Mouse (Mus musculus) cerebellum, adult 8-10 months (tissue): Measurements from ENCODE around the gene Tmem80.

Experiments
- DNase-seq: peaks from one replicate; pipeline ENCODE4 v3.0.0; 2022

The Tmem80 gene

GRCm38 (mm10) chr7:141327469-141328372 is at the start of gene Tmem80, which contains the start of gene Deaf1:
Gene Tmem80 (plus strand): TSS chr7:141327739.
Gene Deaf1 (minus strand): TSS chr7:141327690.
- peak; percentile 100 for DNase-seq

- DNase-seq, result peak; percentile 56
Observed at GRCm38 (mm10) chr7:141278766-141279590, 48.6 kb upstream of the Tmem80 start, which contains the start of gene Sct. Gene Sct (minus strand): TSS chr7:141279133.

- no peak for DNase-seq
Observed at GRCm38 (mm10) chr7:141281442-141281841, 46.1 kb upstream of the Tmem80 start.

- DNase-seq, result no peak
Observed at GRCm38 (mm10) chr7:141282756-141283155, 44.8 kb upstream of the Tmem80 start.

GRCm38 (mm10) chr7:141288042-141288441 is 39.5 kb upstream of the Tmem80 start:
- DNase-seq, result no peak

- no peak for DNase-seq
Observed at GRCm38 (mm10) chr7:141291921-141292582, 35.5 kb upstream of the Tmem80 start, which contains the start of gene Drd4. Gene Drd4 (plus strand): TSS chr7:141292006.

GRCm38 (mm10) chr7:141292583-141293388 is 34.8 kb upstream of the Tmem80 start:
- no peak for DNase-seq

DNA sequence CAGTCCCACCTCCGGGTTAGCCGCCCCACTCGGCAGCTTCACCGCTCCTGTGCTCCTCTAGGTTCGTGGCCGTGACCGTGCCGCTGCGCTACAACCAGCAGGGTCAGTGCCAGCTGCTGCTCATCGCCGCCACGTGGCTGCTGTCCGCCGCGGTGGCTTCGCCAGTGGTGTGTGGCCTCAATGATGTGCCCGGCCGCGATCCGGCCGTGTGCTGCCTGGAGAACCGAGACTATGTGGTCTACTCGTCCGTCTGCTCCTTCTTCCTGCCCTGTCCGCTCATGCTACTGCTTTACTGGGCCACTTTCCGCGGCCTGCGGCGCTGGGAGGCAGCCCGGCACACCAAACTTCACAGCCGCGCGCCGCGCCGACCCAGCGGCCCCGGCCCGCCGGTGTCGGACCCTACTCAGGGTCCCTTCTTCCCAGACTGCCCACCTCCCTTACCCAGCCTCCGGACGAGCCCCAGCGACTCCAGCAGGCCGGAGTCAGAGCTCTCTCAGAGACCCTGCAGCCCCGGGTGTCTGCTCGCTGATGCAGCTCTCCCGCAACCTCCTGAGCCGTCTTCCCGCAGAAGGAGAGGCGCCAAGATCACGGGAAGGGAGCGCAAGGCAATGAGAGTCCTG is 33.6 kb upstream of the Tmem80 start:
- DNase-seq, result peak; percentile 28

DNA sequence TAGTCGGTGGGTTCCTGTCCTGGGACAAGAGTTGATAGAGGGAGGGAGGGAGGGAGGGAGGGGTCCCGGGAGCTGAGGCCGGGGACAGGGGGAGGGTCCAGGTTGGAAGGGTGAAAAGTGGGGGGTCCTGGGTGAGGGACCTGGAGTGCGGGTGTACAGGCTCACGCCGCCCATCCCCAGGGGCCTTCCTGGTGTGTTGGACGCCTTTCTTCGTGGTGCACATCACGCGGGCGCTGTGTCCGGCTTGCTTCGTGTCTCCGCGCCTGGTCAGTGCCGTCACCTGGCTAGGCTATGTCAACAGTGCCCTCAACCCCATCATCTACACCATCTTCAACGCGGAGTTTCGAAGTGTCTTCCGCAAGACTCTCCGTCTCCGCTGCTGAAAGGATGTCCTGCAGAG is 33.1 kb upstream of the Tmem80 start:
- DNase-seq, result no peak

GRCm38 (mm10) chr7:141297926-141298650 is 29.5 kb upstream of the Tmem80 start:
- no peak for DNase-seq

GRCm38 (mm10) chr7:141299175-141299574 is 28.4 kb upstream of the Tmem80 start:
- DNase-seq, result peak; percentile 60

- DNase-seq, result peak; percentile 62
Observed at GRCm38 (mm10) chr7:141301386-141301785, 26.2 kb upstream of the Tmem80 start.

- no peak for DNase-seq
Observed at GRCm38 (mm10) chr7:141302702-141303268, 24.8 kb upstream of the Tmem80 start.

DNA sequence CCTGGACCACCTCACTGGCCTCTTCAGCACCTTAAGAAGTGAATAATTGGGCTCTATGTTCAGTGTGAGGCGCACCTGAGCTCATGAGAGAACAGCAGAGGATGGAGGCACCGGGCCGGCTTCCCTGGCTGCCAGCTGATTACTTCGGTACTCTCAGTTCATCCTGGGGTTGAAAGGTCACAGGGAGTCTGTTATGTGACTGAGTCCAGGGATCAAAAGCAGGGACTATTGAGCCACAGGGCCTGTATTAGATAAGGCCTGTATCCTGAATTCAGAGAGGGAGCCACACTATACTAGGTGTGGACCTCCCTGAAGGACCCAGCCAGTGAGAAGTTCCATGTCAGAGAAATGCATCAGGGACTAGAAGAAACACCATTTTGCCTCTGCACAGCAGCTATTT is 23.0 kb upstream of the Tmem80 start:
- DNase-seq, result no peak

DNA sequence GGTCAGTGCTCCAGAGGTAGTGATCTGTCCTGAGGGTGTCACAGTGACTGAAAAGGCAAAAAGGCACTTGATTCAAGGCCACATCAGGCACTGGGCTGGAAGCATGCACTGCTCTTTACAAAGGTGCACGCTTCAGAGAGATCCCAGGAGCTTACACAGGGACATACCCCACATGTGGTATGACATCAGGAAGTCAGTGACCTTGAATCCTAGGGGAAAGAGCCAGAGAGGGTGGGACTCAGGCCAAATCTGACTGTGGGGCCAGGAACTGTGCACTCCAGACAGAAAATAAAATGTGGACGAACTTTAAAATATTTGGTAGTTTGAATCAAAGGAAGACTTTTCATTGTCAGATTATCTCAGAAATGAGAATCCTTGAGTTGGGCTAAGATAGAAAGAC is 13.1 kb upstream of the Tmem80 start:
- no peak for DNase-seq

GRCm38 (mm10) chr7:141315076-141315475 is 12.5 kb upstream of the Tmem80 start:
- no peak for DNase-seq

- DNase-seq, result no peak
Observed at GRCm38 (mm10) chr7:141315974-141316373, 11.6 kb upstream of the Tmem80 start.

DNA sequence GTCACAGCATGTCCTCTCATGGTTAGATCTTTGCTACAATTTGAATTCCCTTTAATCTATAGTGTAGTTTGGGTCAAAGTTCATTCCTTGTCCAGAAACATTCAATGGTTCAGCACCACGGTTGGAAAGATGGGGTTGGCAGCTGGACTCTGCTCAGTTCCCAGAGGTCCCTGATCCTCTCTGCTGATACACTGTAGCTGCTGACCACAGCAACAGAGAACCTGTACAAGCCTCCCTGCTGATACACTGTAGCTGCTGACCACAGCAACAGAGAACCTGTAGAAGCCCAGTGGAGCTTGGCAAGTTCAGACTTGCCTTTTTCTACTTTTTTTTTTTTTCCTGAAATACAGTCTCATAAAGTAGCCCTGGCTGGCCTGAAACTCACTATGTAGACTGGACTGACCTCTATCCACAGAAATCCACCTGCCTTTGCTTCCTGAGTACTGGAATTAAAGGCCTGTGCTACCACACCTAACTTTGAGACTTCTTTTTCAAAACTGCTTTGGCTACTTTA is 9.9 kb upstream of the Tmem80 start:
- DNase-seq, result no peak

DNA sequence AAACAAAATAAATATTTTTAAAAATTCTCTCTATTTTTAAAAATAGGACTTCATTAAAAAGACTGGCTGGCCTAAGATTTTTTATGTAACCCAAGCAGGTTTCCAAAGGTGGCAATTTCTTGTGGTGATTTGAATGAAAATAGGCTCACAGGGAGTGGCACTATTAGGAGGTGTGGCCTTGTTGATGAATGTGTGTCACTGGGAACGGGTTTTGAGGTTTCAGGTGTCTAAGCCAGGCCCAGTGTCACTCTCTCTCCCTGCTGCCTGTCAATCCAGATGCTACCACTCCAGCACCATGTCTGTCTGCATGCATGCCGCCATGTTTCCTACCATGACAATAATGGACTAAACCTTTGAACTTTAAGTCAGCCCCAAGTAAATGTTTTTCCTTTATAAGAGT is 8.1 kb upstream of the Tmem80 start:
- no peak for DNase-seq

DNA sequence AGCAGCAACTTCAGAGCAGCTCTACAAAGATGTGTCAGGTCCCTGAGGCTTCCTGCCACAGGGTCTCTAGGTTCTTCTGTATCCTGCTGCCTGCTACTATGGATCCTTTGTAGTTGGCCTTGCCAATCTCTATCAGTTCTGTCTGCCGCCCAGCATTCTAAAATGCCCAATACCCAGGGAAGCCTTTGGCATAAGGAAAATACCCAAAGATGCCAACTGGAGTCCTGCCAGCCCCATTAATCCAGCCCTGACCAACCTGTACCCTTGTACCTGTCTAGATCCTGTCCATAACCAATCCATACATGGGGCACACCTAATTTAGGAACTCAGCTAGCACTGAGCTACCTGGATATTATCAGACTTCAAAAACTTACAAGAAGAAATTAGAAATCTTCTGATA is 2.9 kb upstream of the Tmem80 start:
- DNase-seq, result no peak
